Mouse (Mus musculus) bone marrow, adult 2 months (tissue): ENCODE data around the gene Bmp2k.

ENCODE experiments used
- CTCF ChIP-seq: fragments of 200-500 bp; IDR thresholded peaks from 2 replicates; pipeline ENCODE4 v1.5.1; 2011; ENCODE audit warnings: low read length, control low read depth; ENCODE audit not compliant: control insufficient read depth, insufficient read depth
- POLR2A ChIP-seq: fragments of 200-500 bp; IDR thresholded peaks from 2 replicates; pipeline ENCODE4 v1.6.1; 2011; ENCODE audit warnings: low read depth, mild to moderate bottlenecking, control low read depth, low read length, borderline replicate concordance; ENCODE audit not compliant: control insufficient read depth

DNA sequence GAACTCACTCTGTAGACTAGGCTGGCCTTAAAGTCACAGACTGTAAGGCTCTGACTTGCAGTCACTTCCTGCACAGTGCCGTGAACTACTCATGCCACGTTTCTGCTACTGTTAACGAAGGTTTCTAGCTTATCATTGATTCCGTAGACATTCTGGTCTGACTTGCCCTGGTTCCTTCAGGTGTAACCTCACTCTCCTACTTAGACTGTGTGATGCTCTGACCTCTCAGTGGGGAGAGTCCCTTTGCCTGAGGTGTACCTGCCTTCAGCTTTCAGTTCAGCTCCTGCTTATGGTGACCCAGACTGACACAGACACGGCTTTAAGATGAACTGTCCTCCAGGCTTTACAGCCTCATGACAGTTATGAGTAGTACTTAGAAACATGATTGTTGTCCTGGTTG lies 56.7 kb downstream of the Bmp2k start:
- TF ChIP-seq POLR2A, result no peak
- TF ChIP-seq CTCF, result no peak
